Mouse (Mus musculus) E14TG2a.4 (cell line): ENCODE data around the gene Pif1.

Source experiments
- H3K27me3 ChIP-seq: 2 replicates; pipeline ENCODE4 v1.6.1; 2014; ENCODE audit warnings: low read length, control low read depth; ENCODE audit not compliant: insufficient read depth
- H3K36me3 ChIP-seq: 2 replicates; pipeline ENCODE4 v1.6.1; 2014; ENCODE audit warnings: low read length, control low read depth; ENCODE audit not compliant: insufficient read depth
- H3K4me1 ChIP-seq: replicated peaks from 2 replicates; pipeline ENCODE4 v1.6.1; 2014; ENCODE audit warnings: low read depth, low read length, control low read depth
- H3K4me3 ChIP-seq: replicated peaks from 2 replicates; pipeline ENCODE4 v1.5.1; 2014; ENCODE audit warnings: mild to moderate bottlenecking, low read length
- H3K9me3 ChIP-seq: 2 replicates; pipeline ENCODE4 v1.6.1; 2014; ENCODE audit warnings: low read length, control low read depth
- CTCF ChIP-seq: conservative IDR thresholded peaks from 2 replicates; pipeline ENCODE4 v1.5.1; 2014; ENCODE audit warnings: low read length
- NANOG ChIP-seq: IDR thresholded peaks from 2 replicates; pipeline ENCODE4 v1.6.1; 2014; ENCODE audit warnings: borderline replicate concordance, low read length, mixed read lengths
- POU5F1 ChIP-seq: IDR thresholded peaks from 2 replicates; pipeline ENCODE4 v1.6.1; 2014; ENCODE audit warnings: low read length, borderline replicate concordance

Pif1 gene

GRCm38 (mm10) chr9:65564698-65565097 lies 22.3 kb upstream of the Pif1 start:
- Histone ChIP-seq H3K36me3 (peaks cover 19% of the 10 kb centered on the region), H3K27me3 (no peaks in the 10 kb centered on the region), H3K4me1 (0 out of 2 replicates have a peak, but pooled peaks cover 8% of the 10 kb centered on the region), H3K9me3 (no peaks in the 10 kb centered on the region), H3K4me3 (no peak overlapping the region)
- TF ChIP-seq NANOG = no peak
- no peak for TF ChIP-seq POU5F1
- no peak for TF ChIP-seq CTCF

- Histone ChIP-seq H3K36me3 (peaks cover 15% of the 10 kb centered on the region), H3K27me3 (no peaks in the 10 kb centered on the region), H3K4me1 (no peaks in the 10 kb centered on the region), H3K9me3 (no peaks in the 10 kb centered on the region), H3K4me3 (no peak overlapping the region)
- TF ChIP-seq CTCF (no peak), NANOG (no peak), POU5F1 (no peak)
Observed at GRCm38 (mm10) chr9:65568787-65569186, 18.2 kb upstream of the Pif1 start.

- no peak for TF ChIP-seq POU5F1
- TF ChIP-seq CTCF = no peak
- TF ChIP-seq NANOG = no peak
Observed at GRCm38 (mm10) chr9:65569491-65569971, 17.4 kb upstream of the Pif1 start.

GRCm38 (mm10) chr9:65572837-65573236 lies 14.1 kb upstream of the Pif1 start:
- H3K27me3 ChIP-seq = no peaks in the 10 kb centered on the region
- peaks cover 13% of the 10 kb centered on the region for H3K36me3 ChIP-seq
- H3K4me1 ChIP-seq = peaks cover 31% of the 10 kb centered on the region
- TF ChIP-seq NANOG = no peak
- TF ChIP-seq POU5F1 = no peak
- no peak for TF ChIP-seq CTCF
- H3K4me3 ChIP-seq = no peak overlapping the region
- no peaks in the 10 kb centered on the region for H3K9me3 ChIP-seq

More at GRCm38 (mm10) chr9:65569491-65569971, 17.4 kb upstream of the Pif1 start:
- Histone ChIP-seq H3K4me3 (no peak overlapping the region), H3K36me3 (peaks cover 13% of the 10 kb centered on the region), H3K9me3 (no peaks in the 10 kb centered on the region), H3K27me3 (no peaks in the 10 kb centered on the region), H3K4me1 (peaks cover 2% of the 10 kb centered on the region)

GRCm38 (mm10) chr9:65574513-65575392 lies 12.2 kb upstream of the Pif1 start:
- TF ChIP-seq POU5F1 = no peak
- TF ChIP-seq NANOG = no peak
- no peak for TF ChIP-seq CTCF
- Histone ChIP-seq H3K36me3 (peaks cover 9% of the 10 kb centered on the region), H3K4me3 (no peak overlapping the region), H3K4me1 (peaks cover 47% of the 10 kb centered on the region), H3K9me3 (no peaks in the 10 kb centered on the region), H3K27me3 (peaks cover 11% of the 10 kb centered on the region)

- Histone ChIP-seq H3K9me3 (no peaks in the 10 kb centered on the region), H3K4me1 (peaks cover 50% of the 10 kb centered on the region), H3K27me3 (peaks cover 11% of the 10 kb centered on the region), H3K4me3 (no peak overlapping the region), H3K36me3 (peaks cover 6% of the 10 kb centered on the region)
- TF ChIP-seq CTCF (no peak), POU5F1 (no peak), NANOG (no peak)
Observed at GRCm38 (mm10) chr9:65575393-65576196, 11.4 kb upstream of the Pif1 start.

- Histone ChIP-seq H3K4me3 (no peak overlapping the region), H3K36me3 (peaks cover 5% of the 10 kb centered on the region), H3K9me3 (no peaks in the 10 kb centered on the region), H3K27me3 (peaks cover 11% of the 10 kb centered on the region), H3K4me1 (peaks cover 57% of the 10 kb centered on the region)
- TF ChIP-seq CTCF (no peak), POU5F1 (no peak), NANOG (no peak)
Observed at GRCm38 (mm10) chr9:65576861-65577510, 10.0 kb upstream of the Pif1 start.

GRCm38 (mm10) chr9:65577511-65578196 lies 9.3 kb upstream of the Pif1 start:
- H3K36me3 ChIP-seq = peaks cover 1% of the 10 kb centered on the region
- H3K4me3 ChIP-seq = no peak overlapping the region
- H3K27me3 ChIP-seq = peaks cover 13% of the 10 kb centered on the region
- TF ChIP-seq NANOG (no peak), CTCF (no peak), POU5F1 (no peak)
- no peaks in the 10 kb centered on the region for H3K9me3 ChIP-seq
- H3K4me1 ChIP-seq = peaks cover 62% of the 10 kb centered on the region
